Mouse (Mus musculus) kidney, postnatal 4 days (tissue): ENCODE measurements around the gene Ttc23.

Source experiments
- DNase-seq, 2 experiments: peaks; one replicate each; pipeline ENCODE4 v3.0.0; 2021; ENCODE audit warnings: mixed read lengths in 2 of 2

The Ttc23 gene

GRCm38 (mm10) chr7:67647277-67647676, at the start of gene Ttc23:
Ttc23 (plus strand) TSS chr7:67647410.
- DNase-seq, result no peak

GRCm38 (mm10) chr7:67598050-67598449, 49.2 kb upstream of the Ttc23 start:
- peak; percentile 43 to 57 for DNase-seq

DNA sequence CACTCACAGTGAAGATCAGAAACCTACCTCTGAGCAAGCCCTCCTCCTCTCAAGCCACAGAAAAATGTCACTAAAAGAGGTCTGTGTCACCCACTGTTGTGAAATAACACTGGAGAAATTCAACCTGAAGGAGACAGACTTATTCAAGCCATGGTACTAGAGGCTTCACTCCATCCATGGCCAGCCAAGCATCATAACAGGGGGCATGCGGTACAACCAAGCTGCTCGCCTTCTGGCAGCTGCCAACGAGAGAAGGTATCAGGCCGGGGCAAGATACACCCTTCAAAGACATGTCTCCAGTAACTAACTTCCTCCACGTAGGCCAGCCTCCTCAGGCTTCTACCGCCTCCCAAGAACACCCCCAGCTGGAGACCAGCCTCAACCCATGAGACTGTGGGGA, 42.1 kb upstream of the Ttc23 start:
- peak in 1 of 2 experiments; percentile 22 for DNase-seq

- DNase-seq, result no peak
Observed at GRCm38 (mm10) chr7:67606250-67606649, 41.0 kb upstream of the Ttc23 start.

DNA sequence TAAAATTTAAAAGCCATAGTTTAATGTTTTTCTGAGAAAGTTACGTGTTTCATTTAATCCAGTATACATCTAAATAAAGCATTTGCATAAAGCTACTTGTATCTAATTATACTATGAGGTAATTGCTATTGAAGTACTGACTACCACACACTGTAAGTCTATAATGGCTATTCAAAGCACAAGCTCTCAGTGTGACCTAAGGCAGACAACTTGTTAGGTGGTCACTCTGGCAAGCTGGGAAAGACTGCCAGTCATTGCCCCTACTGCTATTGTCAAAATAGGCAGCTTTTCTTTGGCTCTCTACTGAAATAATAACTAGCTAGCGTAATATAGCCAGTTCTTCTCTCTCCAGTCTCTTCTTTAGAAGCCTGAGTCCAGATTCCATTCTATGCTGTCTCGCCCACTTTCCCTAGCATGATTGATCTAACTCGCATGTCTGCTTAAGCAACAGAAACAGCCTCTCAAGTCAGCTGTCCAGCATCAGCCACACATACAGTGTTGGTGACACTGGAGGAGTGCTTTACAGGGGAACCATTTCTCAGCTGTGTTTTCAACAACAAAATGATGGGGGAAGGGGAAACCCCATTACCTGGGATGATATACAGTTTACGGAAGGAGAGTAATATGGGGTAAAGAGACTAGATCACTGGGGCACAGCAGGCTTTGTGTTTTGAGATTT, 39.4 kb upstream of the Ttc23 start:
- peak; percentile 22 to 29 for DNase-seq

DNA sequence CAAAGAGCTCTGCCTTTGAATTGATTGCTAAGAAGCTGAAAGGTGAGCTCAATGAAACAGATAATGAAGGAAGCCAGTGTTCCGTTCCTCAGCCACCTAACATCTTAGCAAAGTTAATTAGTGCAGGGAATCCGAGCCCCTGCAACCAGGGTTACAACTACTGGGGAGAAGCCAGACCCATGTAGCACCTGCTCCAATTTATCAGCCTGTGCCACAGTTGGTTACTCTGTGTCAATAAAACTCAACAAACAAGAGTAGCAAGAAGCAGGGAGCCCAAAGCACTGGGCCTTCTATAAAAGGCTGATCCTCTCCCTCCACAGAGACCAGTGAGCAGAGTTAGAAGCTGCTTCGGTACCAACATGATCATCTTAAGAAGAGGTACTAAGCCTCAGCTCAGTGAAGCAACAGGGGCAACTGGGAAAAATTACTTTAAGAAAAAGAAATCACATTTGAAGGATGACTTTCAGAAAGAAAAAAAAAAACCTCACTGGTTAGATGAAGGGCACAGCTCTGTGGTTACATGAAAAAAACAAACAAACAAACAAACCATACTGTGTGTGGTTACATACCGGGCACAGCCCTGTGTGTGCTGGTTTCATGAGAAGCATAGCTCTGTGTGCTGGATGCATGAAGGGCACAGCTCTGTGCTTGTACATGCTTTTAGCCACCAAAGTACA, 38.7 kb upstream of the Ttc23 start:
- DNase-seq, result no peak

DNA sequence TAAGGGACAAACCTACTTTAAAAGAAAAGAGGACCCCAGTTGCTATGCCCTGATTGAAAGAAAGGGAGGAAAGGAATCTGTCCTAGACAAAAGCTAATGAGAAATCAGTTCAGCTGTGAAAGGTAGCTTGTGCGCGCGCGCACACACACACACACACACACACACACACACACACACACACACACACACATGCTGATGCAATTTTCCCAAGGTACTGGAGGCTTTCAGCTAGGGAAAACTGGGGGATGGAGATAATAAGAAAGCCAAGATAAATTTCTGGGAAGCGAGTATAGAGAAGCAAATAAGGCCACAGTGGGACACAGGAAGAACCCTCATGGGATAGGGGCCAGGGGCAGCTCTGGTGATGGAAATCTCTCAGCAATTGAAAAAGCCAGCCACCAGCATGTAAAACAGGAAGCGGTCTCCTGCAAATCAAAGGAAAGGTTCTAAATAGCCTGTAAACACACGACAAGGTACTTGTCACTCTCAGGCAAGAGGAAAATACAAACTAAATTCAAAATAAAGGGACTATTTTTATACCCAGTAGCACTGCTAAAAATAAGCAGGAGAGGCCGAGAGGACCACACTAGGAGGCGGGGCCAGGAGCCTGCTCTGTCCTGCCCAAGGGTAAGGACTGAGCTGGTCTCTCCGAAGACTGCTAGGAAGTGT, 33.3 kb upstream of the Ttc23 start:
- peak; percentile 27 to 33 for DNase-seq

DNA sequence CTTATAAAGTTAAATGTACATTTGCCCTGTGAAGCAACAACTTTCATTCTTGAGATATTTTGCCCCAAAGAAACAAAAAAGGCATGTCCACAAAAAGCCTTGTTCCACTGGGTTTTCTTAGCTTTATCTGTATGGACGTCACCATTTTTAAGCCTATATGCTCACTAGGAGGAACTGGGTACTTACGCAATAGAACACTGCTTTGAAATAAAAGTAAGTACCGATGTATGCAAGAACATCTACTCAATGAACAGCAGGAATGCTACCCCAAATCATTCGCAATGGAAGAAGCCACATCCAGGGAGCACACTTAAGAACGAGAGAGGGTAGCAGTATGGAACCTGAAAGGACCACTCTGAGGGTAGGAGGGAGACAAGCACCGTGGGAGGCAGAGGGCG, 32.7 kb upstream of the Ttc23 start:
- DNase-seq, result no peak

- no peak for DNase-seq
Observed at GRCm38 (mm10) chr7:67616890-67617289, 30.3 kb upstream of the Ttc23 start.

GRCm38 (mm10) chr7:67617646-67618045, 29.6 kb upstream of the Ttc23 start:
- no peak for DNase-seq

GRCm38 (mm10) chr7:67618316-67618715, 28.9 kb upstream of the Ttc23 start:
- DNase-seq, result no peak

- peak in 1 of 2 experiments; percentile 22 for DNase-seq
Observed at GRCm38 (mm10) chr7:67619836-67620235, 27.4 kb upstream of the Ttc23 start.

GRCm38 (mm10) chr7:67622151-67622550, 25.1 kb upstream of the Ttc23 start:
- no peak for DNase-seq

DNA sequence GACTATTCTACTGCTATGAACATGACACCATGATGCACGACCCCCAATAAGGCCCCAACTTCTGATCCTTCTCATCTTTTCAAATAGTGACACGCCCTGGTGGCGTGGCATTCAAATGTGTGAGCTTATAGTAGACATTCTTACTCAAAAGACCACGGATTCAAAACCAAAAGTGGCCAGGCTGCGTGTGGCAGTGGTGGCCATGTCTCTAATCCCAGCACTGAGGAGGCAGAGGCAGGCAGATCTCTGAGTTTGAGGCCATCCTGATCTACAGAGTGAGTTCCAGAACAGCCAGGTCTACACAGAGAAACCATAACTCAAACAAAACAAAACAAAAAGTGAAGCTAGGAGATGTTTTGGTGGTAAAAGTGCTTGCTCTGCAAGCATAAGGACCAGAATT, 20.5 kb upstream of the Ttc23 start:
- no peak for DNase-seq

DNA sequence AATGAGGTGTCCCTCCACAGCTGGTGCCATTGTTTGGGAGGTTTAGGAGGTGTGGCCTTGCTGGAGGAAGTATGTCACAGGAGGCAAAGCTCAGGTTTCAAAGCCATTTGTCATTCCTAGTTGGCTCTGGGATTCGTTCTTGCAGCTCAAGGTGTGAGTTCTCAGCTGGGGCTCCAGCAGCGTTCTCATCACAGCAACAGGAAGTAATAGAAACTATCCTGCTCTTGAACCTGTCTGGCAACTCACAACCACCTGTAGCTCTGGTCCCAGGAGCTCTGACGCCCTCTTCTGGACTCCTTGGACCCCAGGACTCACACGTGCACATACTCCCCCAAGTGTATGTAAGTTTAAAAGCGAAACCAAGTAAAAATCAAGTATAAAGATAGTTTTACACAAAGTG, 17.5 kb upstream of the Ttc23 start:
- no peak for DNase-seq

- peak; percentile 82 to 85 for DNase-seq
Observed at GRCm38 (mm10) chr7:67630817-67631216, 16.4 kb upstream of the Ttc23 start.

DNA sequence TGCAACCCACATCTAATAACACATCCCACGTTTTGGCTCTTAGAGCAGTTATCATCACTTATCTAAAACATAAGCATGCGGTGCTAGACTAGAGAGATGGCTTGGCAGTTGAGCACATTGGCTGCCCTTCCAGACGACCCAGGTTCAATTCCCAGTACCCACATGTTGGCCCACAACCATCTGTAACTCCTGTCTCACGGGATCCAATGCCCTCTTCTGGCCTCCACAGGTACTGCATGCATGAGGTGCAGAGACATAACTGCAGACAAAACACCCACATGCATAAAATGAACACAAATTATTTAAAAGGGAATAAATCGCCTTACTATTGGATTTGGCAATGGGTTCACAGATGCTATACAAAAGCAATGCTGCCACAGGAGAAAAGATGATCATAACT, 14.8 kb upstream of the Ttc23 start:
- no peak for DNase-seq

DNA sequence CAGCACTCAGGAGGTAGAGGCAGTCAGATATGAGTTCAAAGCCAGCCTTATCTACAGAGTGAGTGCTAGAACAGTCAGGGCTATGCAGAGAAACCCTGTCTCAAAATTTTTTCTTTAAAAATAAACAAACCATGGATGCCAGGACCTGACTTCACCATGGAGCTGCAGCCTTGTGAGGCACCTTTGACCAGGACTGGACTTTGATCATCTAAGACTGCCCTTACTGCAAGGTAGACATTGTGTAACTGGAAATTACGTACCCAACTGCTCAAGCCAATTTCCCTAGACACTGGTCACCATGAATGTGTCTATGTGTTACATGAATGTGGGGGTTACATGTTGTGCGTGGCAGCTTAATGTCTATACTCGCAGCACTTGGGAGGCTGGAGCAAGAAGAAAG, 13.0 kb upstream of the Ttc23 start:
- no peak for DNase-seq

- DNase-seq, result no peak
Observed at GRCm38 (mm10) chr7:67636161-67636560, 11.0 kb upstream of the Ttc23 start.

DNA sequence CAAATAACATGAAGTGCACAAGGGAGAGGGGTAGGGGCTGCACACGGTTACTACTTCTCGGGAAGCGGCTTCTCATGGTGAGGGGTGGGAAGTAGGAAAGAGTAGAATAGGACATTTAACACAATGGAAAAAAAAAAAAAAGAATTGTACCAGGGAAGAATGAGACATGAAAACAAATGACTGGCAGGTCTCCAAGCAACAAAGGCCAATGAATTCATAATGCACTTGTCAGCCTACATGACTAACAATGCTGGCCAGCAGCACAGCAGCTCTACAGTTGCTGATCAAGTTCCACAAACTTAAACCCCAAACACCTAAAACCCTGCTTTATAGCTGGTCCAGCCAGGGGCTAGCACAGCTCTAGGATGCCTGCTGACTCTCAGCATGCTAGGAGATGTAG, 8.2 kb upstream of the Ttc23 start:
- no peak for DNase-seq

- no peak for DNase-seq
Observed at GRCm38 (mm10) chr7:67642955-67643354, 4.3 kb upstream of the Ttc23 start.

- no peak for DNase-seq
Observed at GRCm38 (mm10) chr7:67644291-67644690, 2.9 kb upstream of the Ttc23 start.

DNA sequence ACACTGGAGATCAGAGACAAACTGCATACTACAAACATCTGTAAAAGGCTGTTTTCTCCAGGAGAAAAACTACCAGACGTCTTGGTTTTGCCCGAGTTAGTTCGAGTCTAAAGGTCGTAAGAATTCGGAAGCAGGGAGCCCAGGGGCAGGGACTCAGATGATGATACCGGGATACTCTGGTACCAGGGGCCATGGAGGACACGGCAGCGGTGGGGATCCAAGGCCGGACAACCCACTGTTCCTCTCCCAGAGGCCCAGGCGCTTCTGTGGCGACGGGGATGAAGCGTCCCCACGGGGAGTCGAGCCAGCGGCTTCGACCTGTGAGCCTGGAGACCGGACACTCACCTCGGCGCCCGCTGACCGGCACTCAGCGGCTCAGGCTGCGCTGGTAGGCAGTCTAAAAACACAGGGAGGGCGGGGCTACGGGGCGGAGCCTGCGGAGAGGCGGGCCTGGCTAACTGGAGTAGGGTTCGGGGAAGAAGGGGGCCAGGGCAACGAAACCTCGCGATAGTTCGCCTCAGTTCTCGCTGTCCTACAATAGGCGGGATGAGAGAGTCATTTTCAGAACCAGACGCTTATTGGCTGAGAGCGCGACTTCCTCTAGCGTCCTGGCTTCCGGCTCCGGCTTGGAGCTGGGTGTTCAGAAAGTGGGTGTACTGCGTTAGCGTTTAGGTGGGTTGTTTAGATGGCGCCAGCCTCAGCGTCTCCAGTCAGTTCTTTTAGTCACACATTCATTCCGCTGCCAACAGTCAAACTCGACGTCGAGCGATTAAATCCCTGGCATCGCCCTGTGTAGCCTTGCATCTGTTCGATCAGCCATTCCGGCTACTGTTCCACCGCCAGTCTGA, 2.2 kb upstream of the Ttc23 start, which contains the start of gene Lrrc28:
Lrrc28 (minus strand) TSS at position 436 of the 848 bp plus-strand sequence.
- peak; percentile 100 for DNase-seq
